Mouse (Mus musculus): ENCODE results near the gene Cfdp1. TPM values are rescaled to one million over a fixed set of nuclear protein-coding genes. Genes with fewer than 3 reads are reported as not detected.

Cfdp1 gene
- polyA plus RNA-seq, 2 experiments = 129 to 210 TPM

DNA sequence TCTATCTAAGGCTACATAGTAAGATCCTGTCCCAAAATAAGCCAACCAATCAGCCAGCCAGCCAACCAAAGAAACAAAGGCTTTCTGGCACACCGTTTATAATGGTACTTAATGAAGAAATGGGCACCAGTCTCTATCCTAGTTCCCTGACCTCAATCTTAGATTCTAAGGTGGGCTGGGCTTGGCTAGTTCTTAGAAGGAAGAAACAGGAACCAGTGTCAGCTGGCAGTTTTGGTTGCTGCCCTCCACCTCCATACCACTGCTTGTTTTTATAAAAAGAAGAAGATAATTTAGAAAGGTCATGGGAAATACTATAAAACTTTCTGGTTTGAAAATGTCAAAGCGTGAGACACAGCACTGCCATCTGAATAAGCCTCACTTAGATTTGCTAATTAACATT is 68.0 kb downstream of the Cfdp1 start:
- WGBS = 93% methylated on average over 2 of the region's 2 CpGs
- H3K9me3 ChIP-seq (ENCODE audit: control insufficient read depth, low read length) = no peaks in the 10 kb centered on the region
- no peak overlapping the region for H3K27ac ChIP-seq (replicated peaks; ENCODE audit: low read depth, low read length)
- no peak for TF ChIP-seq POLR2A (IDR thresholded peaks at IDR 0.05; ENCODE audit: borderline replicate concordance, extremely low read depth, insufficient read depth, insufficient read length)
- no peak overlapping the region for H3K9ac ChIP-seq (ENCODE audit: low read depth, low read length, severe bottlenecking)
- DNase-seq (ENCODE audit: low spot score) (no peak), ATAC-seq (ENCODE audit: low FRiP score, low read depth) (no peak)
- H3K4me3 ChIP-seq (replicated peaks; ENCODE audit: low read length) = no peak overlapping the region
- H3K36me3 ChIP-seq (ENCODE audit: control insufficient read depth, insufficient read depth, low read length) = peaks cover under 1% of the 10 kb centered on the region; the same call in 1 of the 2 replicates
- H3K27me3 ChIP-seq (ENCODE audit: control insufficient read depth, insufficient read depth, low read length) = no peaks in the 10 kb centered on the region
- H3K4me1 ChIP-seq (ENCODE audit: control insufficient read depth, insufficient read depth, low read length) = peaks cover 26% of the 10 kb centered on the region
- no peak overlapping the region for H3K4me2 ChIP-seq (replicated peaks; ENCODE audit: low read depth, low read length, severe bottlenecking)

GRCm38 (mm10) chr8:111782671-111783394 is 71.3 kb downstream of the Cfdp1 start:
- whole genome bisulfite sequencing = 81% methylated on average over 9 of the region's 9 CpGs
- Histone ChIP-seq H3K9me3 (ENCODE audit: control insufficient read depth, low read length) (no peaks in the 10 kb centered on the region), H3K36me3 (ENCODE audit: control insufficient read depth, insufficient read depth, low read length) (peaks cover 15% of the 10 kb centered on the region), H3K27me3 (ENCODE audit: control insufficient read depth, insufficient read depth, low read length) (no peaks in the 10 kb centered on the region), H3K27ac (replicated peaks; ENCODE audit: low read depth, low read length) (no peak overlapping the region), H3K4me2 (replicated peaks; ENCODE audit: low read depth, low read length, severe bottlenecking) (no peak overlapping the region), H3K4me3 (replicated peaks; ENCODE audit: low read length) (no peak overlapping the region), H3K4me1 (ENCODE audit: control insufficient read depth, insufficient read depth, low read length) (peaks cover 18% of the 10 kb centered on the region), H3K9ac (ENCODE audit: low read depth, low read length, severe bottlenecking) (no peak overlapping the region)
- DNase-seq (ENCODE audit: low spot score) (no peak), ATAC-seq (ENCODE audit: low FRiP score, low read depth) (no peak)
- no peak for TF ChIP-seq POLR2A (IDR thresholded peaks at IDR 0.05; ENCODE audit: borderline replicate concordance, extremely low read depth, insufficient read depth, insufficient read length)

DNA sequence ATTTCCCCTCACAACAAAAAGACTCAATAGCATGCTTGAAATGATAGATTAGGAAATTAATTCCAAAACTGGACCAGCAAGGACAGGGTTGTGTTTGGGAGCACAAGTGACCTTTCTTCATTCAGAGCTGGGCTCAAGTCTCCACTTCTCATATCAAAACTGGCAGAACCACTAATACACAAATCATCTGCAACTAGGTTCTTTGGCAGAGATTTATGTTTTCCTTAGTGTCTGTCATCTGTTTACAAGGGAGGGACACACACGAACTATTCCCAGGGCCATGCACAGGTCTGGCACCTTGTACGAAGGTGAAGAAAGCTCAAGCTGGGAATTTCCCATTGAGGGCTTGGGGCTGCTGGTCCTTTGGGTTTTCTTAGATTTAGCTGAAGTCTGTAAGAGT is 71.9 kb downstream of the Cfdp1 start:
- Histone ChIP-seq H3K9me3 (ENCODE audit: control insufficient read depth, low read length) (no peaks in the 10 kb centered on the region), H3K36me3 (ENCODE audit: control insufficient read depth, insufficient read depth, low read length) (peaks cover 22% of the 10 kb centered on the region)
- 69% methylated on average over 2 of the region's 2 CpGs for WGBS

GRCm38 (mm10) chr8:111780697-111781424 is 73.2 kb downstream of the Cfdp1 start:
- Histone ChIP-seq H3K27me3 (ENCODE audit: control insufficient read depth, insufficient read depth, low read length) (no peaks in the 10 kb centered on the region), H3K27ac (replicated peaks; ENCODE audit: low read depth, low read length) (no peak overlapping the region), H3K36me3 (ENCODE audit: control insufficient read depth, insufficient read depth, low read length) (peaks cover 27% of the 10 kb centered on the region), H3K9ac (ENCODE audit: low read depth, low read length, severe bottlenecking) (no peak overlapping the region), H3K4me3 (replicated peaks; ENCODE audit: low read length) (no peak overlapping the region), H3K4me1 (ENCODE audit: control insufficient read depth, insufficient read depth, low read length) (peaks cover under 1% of the 10 kb centered on the region; the same call in 1 of the 2 replicates), H3K4me2 (replicated peaks; ENCODE audit: low read depth, low read length, severe bottlenecking) (no peak overlapping the region), H3K9me3 (ENCODE audit: control insufficient read depth, low read length) (no peaks in the 10 kb centered on the region)
- WGBS = 93% methylated on average over 10 of the region's 10 CpGs
- TF ChIP-seq POLR2A (IDR thresholded peaks at IDR 0.05; ENCODE audit: borderline replicate concordance, extremely low read depth, insufficient read depth, insufficient read length) = no peak
- ATAC-seq (ENCODE audit: low FRiP score, low read depth) (no peak), DNase-seq (ENCODE audit: low spot score) (no peak)

More for the DNA sequence above, 71.9 kb downstream of the Cfdp1 start:
- no peak for TF ChIP-seq POLR2A (IDR thresholded peaks at IDR 0.05; ENCODE audit: borderline replicate concordance, extremely low read depth, insufficient read depth, insufficient read length)
- no peak overlapping the region for H3K4me3 ChIP-seq (replicated peaks; ENCODE audit: low read length)
- DNase-seq (ENCODE audit: low spot score) = no peak
- H3K27me3 ChIP-seq (ENCODE audit: control insufficient read depth, insufficient read depth, low read length) = no peaks in the 10 kb centered on the region
- no peak overlapping the region for H3K4me2 ChIP-seq (replicated peaks; ENCODE audit: low read depth, low read length, severe bottlenecking)
- no peak overlapping the region for H3K9ac ChIP-seq (ENCODE audit: low read depth, low read length, severe bottlenecking)
- peaks cover 12% of the 10 kb centered on the region for H3K4me1 ChIP-seq (ENCODE audit: control insufficient read depth, insufficient read depth, low read length)
- no peak overlapping the region for H3K27ac ChIP-seq (replicated peaks; ENCODE audit: low read depth, low read length)
- no peak for ATAC-seq (ENCODE audit: low FRiP score, low read depth)

GRCm38 (mm10) chr8:111779690-111780089 is 74.4 kb downstream of the Cfdp1 start:
- no peak for ATAC-seq (ENCODE audit: low FRiP score, low read depth)
- Histone ChIP-seq H3K4me2 (replicated peaks; ENCODE audit: low read depth, low read length, severe bottlenecking) (no peak overlapping the region), H3K36me3 (ENCODE audit: control insufficient read depth, insufficient read depth, low read length) (peaks cover 36% of the 10 kb centered on the region), H3K4me1 (ENCODE audit: control insufficient read depth, insufficient read depth, low read length) (no peaks in the 10 kb centered on the region), H3K9me3 (ENCODE audit: control insufficient read depth, low read length) (no peaks in the 10 kb centered on the region), H3K27ac (replicated peaks; ENCODE audit: low read depth, low read length) (no peak overlapping the region), H3K9ac (ENCODE audit: low read depth, low read length, severe bottlenecking) (no peak overlapping the region), H3K27me3 (ENCODE audit: control insufficient read depth, insufficient read depth, low read length) (no peaks in the 10 kb centered on the region), H3K4me3 (replicated peaks; ENCODE audit: low read length) (no peak overlapping the region)
- DNase-seq (ENCODE audit: low spot score) = no peak
- TF ChIP-seq POLR2A (IDR thresholded peaks at IDR 0.05; ENCODE audit: borderline replicate concordance, extremely low read depth, insufficient read depth, insufficient read length) = no peak
- 69% methylated on average over 7 of the region's 7 CpGs for WGBS

Data from limb, embryonic 14.5 days (tissue).